Mouse (Mus musculus) spleen, postnatal 36 days (tissue): ENCODE results near the gene Fcgbp.
"Not testable (repeated sequence)": the region's sequence is repeated elsewhere in the genome, so short reads cannot be mapped to it uniquely, and the experiment has no call there.

ENCODE experiments used
- DNase-seq, 2 experiments: peaks; one replicate each; pipeline ENCODE4 v3.0.0; 2022; ENCODE audit warnings: low spot score in 2 of 2, mixed read lengths in 1 of 2

Fcgbp gene

GRCm38 (mm10) chr7:28070531-28071298 lies at the start of gene Fcgbp:
Gene Fcgbp, plus strand, starts transcription at chr7:28071236.
- no peak for DNase-seq

- DNase-seq, result no peak
These were observed 26.5 kb upstream of the Fcgbp start for GRCm38 (mm10) chr7:28044524-28044923.

GRCm38 (mm10) chr7:28049476-28050409 lies 21.3 kb upstream of the Fcgbp start, which contains the start of gene Psmc4:
Gene Psmc4, minus strand, starts transcription at chr7:28050101.
- peak; percentile 98 for DNase-seq

GRCm38 (mm10) chr7:28050584-28050983 lies 20.5 kb upstream of the Fcgbp start:
- no peak for DNase-seq

- no peak for DNase-seq
These were observed 17.7 kb upstream of the Fcgbp start for GRCm38 (mm10) chr7:28053046-28053930.

- no peak for DNase-seq
These were observed 11.1 kb upstream of the Fcgbp start for GRCm38 (mm10) chr7:28059972-28060371.

- no peak for DNase-seq
These were observed 2.4 kb upstream of the Fcgbp start for GRCm38 (mm10) chr7:28068661-28069060.

GRCm38 (mm10) chr7:28069546-28070172 lies 1.4 kb upstream of the Fcgbp start:
- no peak for DNase-seq

- DNase-seq, result no peak
These were observed 13.2 kb downstream of the Fcgbp start for GRCm38 (mm10) chr7:28084215-28084614.

GRCm38 (mm10) chr7:28086236-28086635 lies 15.2 kb downstream of the Fcgbp start:
- no peak for DNase-seq

- no peak for DNase-seq
These were observed 22.5 kb downstream of the Fcgbp start for GRCm38 (mm10) chr7:28093541-28093940.

GRCm38 (mm10) chr7:28099101-28099500 lies 28.1 kb downstream of the Fcgbp start:
- no peak for DNase-seq

- DNase-seq, result no peak
These were observed 29.9 kb downstream of the Fcgbp start for GRCm38 (mm10) chr7:28100596-28101590.

GRCm38 (mm10) chr7:28102936-28103335 lies 31.9 kb downstream of the Fcgbp start:
- DNase-seq, result not testable (repeated sequence)

- no peak for DNase-seq
These were observed 33.6 kb downstream of the Fcgbp start for GRCm38 (mm10) chr7:28104670-28105069.

- no peak for DNase-seq
These were observed 35.2 kb downstream of the Fcgbp start for GRCm38 (mm10) chr7:28106241-28106640.

- no peak for DNase-seq
These were observed 43.6 kb downstream of the Fcgbp start for GRCm38 (mm10) chr7:28114648-28115047.

GRCm38 (mm10) chr7:28129166-28129565 lies 58.1 kb downstream of the Fcgbp start, which contains the start of gene 9530053A07Rik:
Gene 9530053A07Rik, plus strand, starts transcription at chr7:28129466.
- DNase-seq, result no peak

- no peak for DNase-seq
These were observed 66.6 kb downstream of the Fcgbp start for GRCm38 (mm10) chr7:28137613-28138012.

GRCm38 (mm10) chr7:28148263-28148662 lies 77.2 kb downstream of the Fcgbp start:
- peak; percentile 25 to 39 for DNase-seq
